Mouse (Mus musculus): ENCODE measurements around the gene Olfr324. TPM values are rescaled to one million over a fixed set of nuclear protein-coding genes. Genes with fewer than 3 reads are reported as not detected.

Olfr324 gene
- polyA plus RNA-seq, 1 experiment, result not detected

DNA sequence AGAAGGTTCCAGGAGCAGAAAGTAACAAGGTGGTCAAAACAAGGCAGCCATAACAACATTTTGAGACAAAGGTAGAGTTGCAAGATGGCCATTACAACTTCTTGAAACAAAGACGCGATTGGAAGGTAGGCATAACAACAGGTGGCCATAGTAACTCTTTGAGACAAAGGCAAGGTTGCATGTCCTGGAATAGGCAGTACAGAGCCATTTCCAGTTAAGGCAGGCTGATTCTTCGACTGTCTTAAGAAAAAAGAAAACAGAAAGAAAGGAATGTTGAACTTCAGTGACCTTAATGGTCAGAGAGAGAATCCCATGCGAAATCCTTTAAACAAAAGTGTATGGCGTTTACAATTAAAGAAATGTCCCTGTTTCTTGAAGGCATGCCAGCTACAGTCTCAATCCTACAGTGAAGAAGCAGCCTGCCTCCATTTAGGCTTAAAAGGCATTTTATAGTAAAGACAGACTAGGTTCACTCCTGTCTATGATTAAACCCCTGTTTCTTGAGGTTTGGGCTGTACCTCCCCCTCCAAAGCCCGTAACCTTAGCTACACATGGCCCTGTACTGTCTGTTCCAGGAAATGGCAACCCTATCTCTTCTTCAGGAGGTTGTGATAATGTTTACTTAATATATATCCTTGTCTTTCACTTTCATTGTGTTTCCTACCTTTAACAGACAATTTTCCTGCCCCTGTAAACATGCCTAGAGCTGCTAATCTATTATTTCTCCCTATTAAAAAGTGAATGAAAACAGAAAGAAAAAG lies 8.1 kb downstream of the Olfr324 start:
- Histone ChIP-seq H3K27me3 (replicated peaks) (peaks cover 1% of the 10 kb centered on the region), H3K4me3 (replicated peaks) (peak overlapping the region; percentile 46), H3K4me1 (peaks cover 36% of the 10 kb centered on the region)

DNA sequence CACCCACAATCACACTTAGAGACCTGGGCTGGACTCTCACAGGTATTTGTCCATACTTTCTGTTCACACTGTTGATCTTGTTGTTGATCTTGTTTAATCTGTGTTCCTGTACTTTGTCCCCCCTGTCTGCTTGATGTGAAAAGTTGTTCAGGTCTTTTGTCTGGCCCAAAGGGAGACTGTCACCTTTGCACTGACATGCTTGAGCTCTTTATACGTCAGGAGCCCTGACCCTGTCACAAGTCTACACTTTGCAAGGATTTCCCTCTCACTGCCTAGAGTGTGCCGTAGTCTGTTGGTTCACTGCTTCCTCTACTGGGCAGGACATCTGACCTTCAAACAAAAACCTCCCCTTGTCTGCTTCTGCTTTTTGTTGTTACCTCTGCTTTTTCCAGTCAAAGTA lies 9.8 kb downstream of the Olfr324 start:
- Histone ChIP-seq H3K36me3 (replicated peaks; ENCODE audit: low read length) (no peaks in the 10 kb centered on the region), H3K4me3 (replicated peaks) (no peak overlapping the region), H3K27me3 (replicated peaks) (no peaks in the 10 kb centered on the region), H3K4me1 (peaks cover 36% of the 10 kb centered on the region), H3K9me3 (no peaks in the 10 kb centered on the region)
- TF ChIP-seq FLI1 (IDR thresholded peaks at IDR 0.05; ENCODE audit: low read length) (no peak), GATA1 (IDR thresholded peaks at IDR 0.05; ENCODE audit: borderline replicate concordance, low read length) (no peak)

More for the DNA sequence above, 8.1 kb downstream of the Olfr324 start:
- Histone ChIP-seq H3K9me3 (no peaks in the 10 kb centered on the region), H3K36me3 (replicated peaks; ENCODE audit: low read length) (no peaks in the 10 kb centered on the region)
- TF ChIP-seq GATA1 (IDR thresholded peaks at IDR 0.05; ENCODE audit: borderline replicate concordance, low read length), result no peak
- TF ChIP-seq FLI1 (IDR thresholded peaks at IDR 0.05; ENCODE audit: low read length), result no peak

DNA sequence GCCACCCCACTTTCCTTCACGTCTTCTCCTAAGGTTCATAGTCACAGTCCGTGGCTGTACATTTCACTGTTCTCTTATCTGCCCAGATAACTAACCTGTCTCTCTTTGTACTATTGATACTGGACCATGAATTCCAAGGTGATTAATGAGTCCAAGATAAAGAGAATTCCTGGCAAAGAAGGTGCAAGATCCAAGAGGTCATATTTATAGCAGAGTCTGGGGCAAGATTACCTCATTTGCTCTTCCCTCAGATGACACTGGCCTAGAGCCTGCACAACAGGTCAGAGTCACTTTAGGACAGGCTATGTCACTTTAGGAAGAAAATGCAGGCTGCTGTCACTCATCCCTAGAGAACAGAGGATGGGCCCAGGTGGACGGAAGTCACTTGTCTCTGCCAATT lies 10.3 kb downstream of the Olfr324 start:
- TF ChIP-seq FLI1 (IDR thresholded peaks at IDR 0.05; ENCODE audit: low read length) (no peak), GATA1 (IDR thresholded peaks at IDR 0.05; ENCODE audit: borderline replicate concordance, low read length) (no peak)
- no peaks in the 10 kb centered on the region for H3K27me3 ChIP-seq (replicated peaks)
- H3K9me3 ChIP-seq, result no peaks in the 10 kb centered on the region
- no peak overlapping the region for H3K4me3 ChIP-seq (replicated peaks)
- peaks cover 36% of the 10 kb centered on the region for H3K4me1 ChIP-seq
- H3K36me3 ChIP-seq (replicated peaks; ENCODE audit: low read length), result no peaks in the 10 kb centered on the region

DNA sequence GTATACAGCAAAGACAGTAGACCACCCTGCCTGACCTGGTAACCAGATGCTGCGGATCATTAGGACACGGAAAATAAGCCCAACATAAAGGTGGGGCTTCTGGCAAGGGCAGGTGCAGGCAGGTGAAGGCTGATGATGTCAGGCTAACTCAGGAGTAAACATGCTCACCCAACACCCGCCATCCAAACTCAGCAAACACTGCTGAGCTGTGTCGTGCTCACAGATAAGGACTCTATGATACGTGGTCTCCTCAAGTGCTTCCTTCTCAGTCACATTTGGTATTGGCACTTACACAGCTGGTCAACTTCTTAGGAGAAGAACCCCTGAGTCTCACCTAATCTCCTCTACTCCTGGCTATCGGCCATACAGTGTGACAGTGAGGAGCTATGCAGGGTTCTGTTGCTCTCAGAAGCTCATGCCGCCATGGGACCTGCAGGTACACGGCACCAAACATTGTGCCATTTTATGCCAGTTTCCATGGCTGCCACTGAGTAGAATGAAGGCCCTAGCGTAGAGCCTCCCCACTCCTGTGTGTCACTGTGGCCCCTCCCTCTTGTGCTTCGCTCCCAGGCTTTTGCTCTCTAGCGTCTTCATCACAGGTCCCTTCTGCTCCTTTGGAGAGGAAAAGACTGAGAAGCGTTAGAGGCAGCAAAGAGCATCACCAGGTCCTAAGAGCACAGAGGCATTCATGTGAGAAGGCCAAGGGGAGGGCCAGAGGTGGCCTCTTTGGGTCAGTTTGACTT lies 11.4 kb downstream of the Olfr324 start:
- Histone ChIP-seq H3K4me3 (replicated peaks) (no peak overlapping the region), H3K9me3 (no peaks in the 10 kb centered on the region), H3K4me1 (peaks cover 40% of the 10 kb centered on the region), H3K36me3 (replicated peaks; ENCODE audit: low read length) (no peaks in the 10 kb centered on the region), H3K27me3 (replicated peaks) (peaks cover 5% of the 10 kb centered on the region)
- TF ChIP-seq GATA1 (IDR thresholded peaks at IDR 0.05; ENCODE audit: borderline replicate concordance, low read length) (no peak), FLI1 (IDR thresholded peaks at IDR 0.05; ENCODE audit: low read length) (no peak)

DNA sequence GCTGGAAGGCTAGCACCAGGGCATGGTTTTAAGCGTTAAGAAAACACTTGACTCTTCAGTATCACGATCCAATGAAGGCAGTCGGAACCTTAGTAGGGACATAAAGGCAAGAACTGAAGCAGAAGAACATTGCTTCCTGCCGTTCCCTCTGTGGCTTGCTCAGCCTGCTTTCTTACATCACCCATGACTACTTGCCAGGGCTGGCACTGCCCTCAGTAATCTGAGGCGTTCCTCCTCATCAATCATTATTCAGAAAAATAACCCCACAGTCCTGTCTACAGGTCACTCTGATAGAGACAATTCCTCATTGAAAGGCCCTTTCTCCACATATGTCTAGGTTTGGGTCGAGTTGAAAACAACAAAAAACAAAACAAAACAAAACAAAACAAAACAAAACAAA lies 12.1 kb downstream of the Olfr324 start:
- H3K27me3 ChIP-seq (replicated peaks), result peaks cover 9% of the 10 kb centered on the region

DNA sequence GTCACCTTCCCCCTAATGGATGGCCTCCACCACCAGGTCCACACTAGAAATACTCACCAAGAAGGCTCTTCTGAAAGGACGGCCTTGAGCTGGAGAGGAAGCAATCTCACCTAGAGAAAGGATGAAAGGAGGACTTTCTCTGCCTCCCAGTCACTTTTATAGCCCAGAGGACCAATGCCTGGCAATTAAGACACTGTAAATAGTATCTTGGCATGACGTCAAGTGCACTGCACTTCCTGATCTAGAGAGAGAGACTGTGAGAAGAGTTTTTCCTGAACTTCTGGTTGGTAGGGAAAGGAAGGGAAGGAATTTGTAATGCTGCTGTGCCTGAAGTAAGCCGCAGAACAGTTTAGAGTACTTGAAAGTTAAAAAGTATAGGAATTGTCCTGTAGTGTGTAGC lies 18.4 kb downstream of the Olfr324 start:
- no peaks in the 10 kb centered on the region for H3K36me3 ChIP-seq (replicated peaks; ENCODE audit: low read length)
- H3K9me3 ChIP-seq, result no peaks in the 10 kb centered on the region
- peaks cover 42% of the 10 kb centered on the region for H3K4me1 ChIP-seq
- no peak overlapping the region for H3K4me3 ChIP-seq (replicated peaks)
- H3K27me3 ChIP-seq (replicated peaks), result peaks cover 12% of the 10 kb centered on the region
- no peak for TF ChIP-seq GATA1 (IDR thresholded peaks at IDR 0.05; ENCODE audit: borderline replicate concordance, low read length)
- no peak for TF ChIP-seq FLI1 (IDR thresholded peaks at IDR 0.05; ENCODE audit: low read length)

More for the DNA sequence above, 12.1 kb downstream of the Olfr324 start:
- H3K4me1 ChIP-seq, result peaks cover 37% of the 10 kb centered on the region
- no peaks in the 10 kb centered on the region for H3K9me3 ChIP-seq
- peak overlapping the region; percentile 23 for H3K4me3 ChIP-seq (replicated peaks)
- no peaks in the 10 kb centered on the region for H3K36me3 ChIP-seq (replicated peaks; ENCODE audit: low read length)
- TF ChIP-seq GATA1 (IDR thresholded peaks at IDR 0.05; ENCODE audit: borderline replicate concordance, low read length) (no peak), FLI1 (IDR thresholded peaks at IDR 0.05; ENCODE audit: low read length) (no peak)

DNA sequence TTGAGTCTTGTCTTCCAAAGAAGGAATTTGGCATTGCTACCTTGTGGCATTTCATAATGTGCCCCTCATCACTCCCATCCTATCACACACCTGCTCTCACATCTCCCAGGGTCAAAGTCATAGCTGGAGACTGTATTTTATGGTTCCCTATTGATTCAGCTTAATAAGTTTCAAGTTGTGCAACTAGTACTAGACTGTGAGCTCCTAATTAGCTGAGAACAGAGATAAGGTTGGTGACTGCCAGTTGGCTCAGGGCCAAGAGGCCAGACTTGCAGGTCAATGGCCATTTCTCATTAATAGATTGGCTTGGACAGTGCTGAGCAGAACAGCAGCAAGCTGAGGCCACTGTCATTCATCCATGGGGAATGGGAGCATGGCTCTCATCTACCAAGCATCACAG lies 19.6 kb downstream of the Olfr324 start:
- H3K4me3 ChIP-seq (replicated peaks), result no peak overlapping the region
- H3K4me1 ChIP-seq, result peaks cover 47% of the 10 kb centered on the region
- peaks cover 12% of the 10 kb centered on the region for H3K27me3 ChIP-seq (replicated peaks)
- TF ChIP-seq GATA1 (IDR thresholded peaks at IDR 0.05; ENCODE audit: borderline replicate concordance, low read length) (no peak), FLI1 (IDR thresholded peaks at IDR 0.05; ENCODE audit: low read length) (no peak)
- no peaks in the 10 kb centered on the region for H3K9me3 ChIP-seq
- H3K36me3 ChIP-seq (replicated peaks; ENCODE audit: low read length), result no peaks in the 10 kb centered on the region

DNA sequence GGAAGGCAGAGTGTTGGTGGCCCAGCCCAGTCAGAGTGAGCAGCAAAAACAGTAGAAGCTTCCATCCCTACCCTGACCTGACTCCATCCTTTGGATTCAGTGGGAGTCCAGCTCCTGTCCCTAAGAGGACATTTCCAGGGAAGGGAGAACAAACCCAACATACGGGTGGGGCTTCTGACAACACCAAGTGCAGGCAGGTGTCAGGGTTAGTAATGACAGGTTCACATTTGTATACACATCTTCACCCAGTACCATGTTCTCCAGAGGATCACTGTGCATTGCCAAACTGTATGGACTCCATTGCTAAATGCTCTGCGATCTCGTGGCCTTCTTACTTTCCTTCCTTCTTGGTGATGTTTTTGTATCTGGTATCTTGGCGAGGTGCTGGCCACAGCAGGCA lies 21.1 kb downstream of the Olfr324 start, which contains the start of gene 2210407C18Rik:
2210407C18Rik (minus strand) TSS at position 101 of the 400 bp plus-strand sequence.
- no peak within 1 kb of the TSS for H3K4me3 ChIP-seq (replicated peaks)
- H3K4me1 ChIP-seq, result peaks cover 45% of the 10 kb centered on the region
- peaks cover 15% of the 10 kb centered on the region for H3K27me3 ChIP-seq (replicated peaks)
- no peaks in the 10 kb centered on the region for H3K9me3 ChIP-seq
- H3K36me3 ChIP-seq (replicated peaks; ENCODE audit: low read length), result no peaks in the 10 kb centered on the region
- no peak for TF ChIP-seq GATA1 (IDR thresholded peaks at IDR 0.05; ENCODE audit: borderline replicate concordance, low read length)
- TF ChIP-seq FLI1 (IDR thresholded peaks at IDR 0.05; ENCODE audit: low read length), result no peak

DNA sequence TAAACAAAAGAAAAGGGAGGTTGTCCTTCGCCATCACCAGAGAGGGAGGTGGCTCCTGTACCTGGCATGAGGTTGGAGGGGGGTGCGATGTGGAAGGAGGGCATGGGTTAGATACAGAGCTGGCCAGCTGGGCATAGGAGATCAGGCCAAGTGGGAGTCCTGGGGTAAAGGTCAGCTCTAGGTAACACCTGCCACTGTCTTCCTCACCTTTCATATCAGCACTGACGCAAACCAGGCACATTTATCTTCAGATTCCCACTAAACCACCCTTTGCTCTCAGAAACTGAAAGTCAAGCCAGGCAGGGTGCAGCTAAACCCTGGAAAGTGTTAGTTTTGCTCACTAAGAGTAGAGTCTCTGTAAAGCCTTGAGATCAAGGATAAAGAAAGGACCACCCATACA lies 23.5 kb downstream of the Olfr324 start:
- Histone ChIP-seq H3K9me3 (no peaks in the 10 kb centered on the region), H3K4me1 (peaks cover 41% of the 10 kb centered on the region), H3K27me3 (replicated peaks) (peaks cover 12% of the 10 kb centered on the region), H3K4me3 (replicated peaks) (no peak overlapping the region), H3K36me3 (replicated peaks; ENCODE audit: low read length) (no peaks in the 10 kb centered on the region)
- TF ChIP-seq FLI1 (IDR thresholded peaks at IDR 0.05; ENCODE audit: low read length) (no peak), GATA1 (IDR thresholded peaks at IDR 0.05; ENCODE audit: borderline replicate concordance, low read length) (no peak)

DNA sequence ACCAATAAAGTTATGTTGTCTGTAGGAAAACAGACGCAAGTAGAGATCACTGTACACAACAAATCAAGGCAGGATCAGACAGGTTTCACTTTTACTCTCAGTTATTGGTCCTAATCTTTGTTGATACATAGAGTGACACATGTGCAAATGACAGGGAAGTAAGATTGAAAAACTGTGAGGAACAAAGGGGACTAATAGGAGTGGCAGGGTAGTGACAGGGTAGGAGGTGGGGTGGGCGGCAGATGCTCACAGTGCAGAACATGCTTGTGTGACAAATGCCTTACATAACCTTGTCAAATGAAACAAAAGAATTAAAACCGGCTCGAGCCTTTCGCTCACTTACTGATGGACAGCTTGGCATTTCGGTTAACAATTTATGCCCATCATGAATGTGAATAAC lies 23.9 kb downstream of the Olfr324 start:
- H3K4me1 ChIP-seq, result peaks cover 39% of the 10 kb centered on the region
- TF ChIP-seq GATA1 (IDR thresholded peaks at IDR 0.05; ENCODE audit: borderline replicate concordance, low read length), result no peak
- TF ChIP-seq FLI1 (IDR thresholded peaks at IDR 0.05; ENCODE audit: low read length), result no peak

More for the DNA sequence above, 23.9 kb downstream of the Olfr324 start:
- Histone ChIP-seq H3K9me3 (no peaks in the 10 kb centered on the region), H3K36me3 (replicated peaks; ENCODE audit: low read length) (no peaks in the 10 kb centered on the region), H3K27me3 (replicated peaks) (peaks cover 14% of the 10 kb centered on the region), H3K4me3 (replicated peaks) (no peak overlapping the region)

All from megakaryocyte, embryonic 14.5 days (primary cell).